Mouse (Mus musculus): ENCODE results near the gene Afmid. TPM values are rescaled to one million over a fixed set of nuclear protein-coding genes. Genes with fewer than 3 reads are reported as not detected.

The Afmid gene
- polyA plus RNA-seq, 1 experiment from 2014 or later = 34.4 TPM

GRCm38 (mm10) chr11:117840910-117841309, 15.2 kb downstream of the Afmid start:
- WGBS (ENCODE audit: insufficient replicate concordance) = 61% methylated on average over 1 of the region's 1 CpGs
- H3K9ac ChIP-seq (replicated peaks) = 0 out of 2 replicates have a peak overlapping the region, but pooled peaks have one; percentile 11
- no peak for TF ChIP-seq EP300 (IDR thresholded peaks at IDR 0.05; ENCODE audit: low read depth)
- no peak for TF ChIP-seq CTCF (IDR thresholded peaks at IDR 0.05; ENCODE audit: low read depth)
- DNase-seq (no peak), ATAC-seq (no peak)
- no peak overlapping the region for H3K4me3 ChIP-seq (ENCODE audit: low read depth, low read length)
- no peak overlapping the region for H3K4me2 ChIP-seq (ENCODE audit: low read depth, low read length)
- H3K27me3 ChIP-seq (ENCODE audit: insufficient read depth, low read length) = no peaks in the 10 kb centered on the region
- H3K9me3 ChIP-seq (ENCODE audit: low read length) = no peaks in the 10 kb centered on the region
- peak overlapping the region; percentile 94; the same call in 1 of the 2 replicates for H3K27ac ChIP-seq (ENCODE audit: low read depth)
- no peaks in the 10 kb centered on the region for H3K36me3 ChIP-seq (replicated peaks; ENCODE audit: insufficient read depth, low read length)
- H3K4me1 ChIP-seq (ENCODE audit: insufficient read depth) = peaks cover 59% of the 10 kb centered on the region

GRCm38 (mm10) chr11:117843434-117843833, 17.7 kb downstream of the Afmid start:
- no peak overlapping the region for H3K27ac ChIP-seq (ENCODE audit: low read depth)
- no peak overlapping the region for H3K4me3 ChIP-seq (ENCODE audit: low read depth, low read length)
- WGBS (ENCODE audit: insufficient replicate concordance) = 88% methylated on average over 2 of the region's 2 CpGs
- no peaks in the 10 kb centered on the region for H3K27me3 ChIP-seq (ENCODE audit: insufficient read depth, low read length)
- H3K9ac ChIP-seq (replicated peaks) = no peak overlapping the region
- H3K4me2 ChIP-seq (ENCODE audit: low read depth, low read length) = no peak overlapping the region
- no peak for DNase-seq
- no peaks in the 10 kb centered on the region for H3K36me3 ChIP-seq (replicated peaks; ENCODE audit: insufficient read depth, low read length)
- no peaks in the 10 kb centered on the region for H3K9me3 ChIP-seq (ENCODE audit: low read length)
- no peak for TF ChIP-seq EP300 (IDR thresholded peaks at IDR 0.05; ENCODE audit: low read depth)
- no peak for TF ChIP-seq CTCF (IDR thresholded peaks at IDR 0.05; ENCODE audit: low read depth)
- H3K4me1 ChIP-seq (ENCODE audit: insufficient read depth) = peaks cover 58% of the 10 kb centered on the region
- no peak for ATAC-seq

GRCm38 (mm10) chr11:117844997-117845396, 19.3 kb downstream of the Afmid start:
- peak overlapping the region; percentile 92 for H3K27ac ChIP-seq (ENCODE audit: low read depth)
- peak; percentile 55 for DNase-seq
- H3K27me3 ChIP-seq (ENCODE audit: insufficient read depth, low read length) = no peaks in the 10 kb centered on the region
- H3K4me3 ChIP-seq (ENCODE audit: low read depth, low read length) = no peak overlapping the region
- H3K36me3 ChIP-seq (replicated peaks; ENCODE audit: insufficient read depth, low read length) = no peaks in the 10 kb centered on the region
- no peaks in the 10 kb centered on the region for H3K9me3 ChIP-seq (ENCODE audit: low read length)
- ATAC-seq = peak; percentile 53
- no peak overlapping the region for H3K4me2 ChIP-seq (ENCODE audit: low read depth, low read length)
- H3K9ac ChIP-seq (replicated peaks) = no peak overlapping the region; the same call in 1 of the 2 replicates
- peaks cover 46% of the 10 kb centered on the region for H3K4me1 ChIP-seq (ENCODE audit: insufficient read depth)
- WGBS (ENCODE audit: insufficient replicate concordance) = 57% methylated on average over 2 of the region's 2 CpGs
- TF ChIP-seq CTCF (IDR thresholded peaks at IDR 0.05; ENCODE audit: low read depth) = no peak
- TF ChIP-seq EP300 (IDR thresholded peaks at IDR 0.05; ENCODE audit: low read depth) = peak; percentile 50

GRCm38 (mm10) chr11:117845651-117846050, 19.9 kb downstream of the Afmid start:
- Histone ChIP-seq H3K4me2 (ENCODE audit: low read depth, low read length) (no peak overlapping the region), H3K36me3 (replicated peaks; ENCODE audit: insufficient read depth, low read length) (no peaks in the 10 kb centered on the region), H3K27ac (ENCODE audit: low read depth) (peak overlapping the region; percentile 92), H3K4me3 (ENCODE audit: low read depth, low read length) (no peak overlapping the region), H3K4me1 (ENCODE audit: insufficient read depth) (peaks cover 44% of the 10 kb centered on the region), H3K27me3 (ENCODE audit: insufficient read depth, low read length) (no peaks in the 10 kb centered on the region), H3K9ac (replicated peaks) (no peak overlapping the region), H3K9me3 (ENCODE audit: low read length) (no peaks in the 10 kb centered on the region)
- DNase-seq (no peak), ATAC-seq (peak; percentile 28)
- TF ChIP-seq CTCF (IDR thresholded peaks at IDR 0.05; ENCODE audit: low read depth) (no peak), EP300 (IDR thresholded peaks at IDR 0.05; ENCODE audit: low read depth) (no peak; the same call in 1 of the 2 replicates)
- 70% methylated on average over 2 of the region's 2 CpGs for WGBS (ENCODE audit: insufficient replicate concordance)

GRCm38 (mm10) chr11:117846640-117847039, 20.9 kb downstream of the Afmid start:
- Histone ChIP-seq H3K27me3 (ENCODE audit: insufficient read depth, low read length) (no peaks in the 10 kb centered on the region), H3K9me3 (ENCODE audit: low read length) (no peaks in the 10 kb centered on the region), H3K4me3 (ENCODE audit: low read depth, low read length) (no peak overlapping the region), H3K27ac (ENCODE audit: low read depth) (peak overlapping the region; percentile 92), H3K9ac (replicated peaks) (no peak overlapping the region), H3K4me2 (ENCODE audit: low read depth, low read length) (no peak overlapping the region), H3K36me3 (replicated peaks; ENCODE audit: insufficient read depth, low read length) (peaks cover 6% of the 10 kb centered on the region; the same call in 1 of the 2 replicates), H3K4me1 (ENCODE audit: insufficient read depth) (peaks cover 40% of the 10 kb centered on the region)
- peak; percentile 60 for DNase-seq
- TF ChIP-seq CTCF (IDR thresholded peaks at IDR 0.05; ENCODE audit: low read depth) (peak; percentile 64), EP300 (IDR thresholded peaks at IDR 0.05; ENCODE audit: low read depth) (peak; percentile 79)
- 42% methylated on average over 5 of the region's 5 CpGs for WGBS (ENCODE audit: insufficient replicate concordance)
- ATAC-seq = peak; percentile 64

GRCm38 (mm10) chr11:117847593-117848215, 22.0 kb downstream of the Afmid start:
- ATAC-seq = no peak
- no peaks in the 10 kb centered on the region for H3K27me3 ChIP-seq (ENCODE audit: insufficient read depth, low read length)
- no peaks in the 10 kb centered on the region for H3K9me3 ChIP-seq (ENCODE audit: low read length)
- H3K4me1 ChIP-seq (ENCODE audit: insufficient read depth) = peaks cover 36% of the 10 kb centered on the region
- TF ChIP-seq CTCF (IDR thresholded peaks at IDR 0.05; ENCODE audit: low read depth) = no peak
- no peak for TF ChIP-seq EP300 (IDR thresholded peaks at IDR 0.05; ENCODE audit: low read depth)
- peak overlapping the region; percentile 92 for H3K4me2 ChIP-seq (ENCODE audit: low read depth, low read length)
- H3K4me3 ChIP-seq (ENCODE audit: low read depth, low read length) = peak overlapping the region; percentile 65
- no peak for DNase-seq
- H3K27ac ChIP-seq (ENCODE audit: low read depth) = peak overlapping the region; percentile 92
- 60% methylated on average over 7 of the region's 7 CpGs for WGBS (ENCODE audit: insufficient replicate concordance)
- peak overlapping the region; percentile 83 for H3K9ac ChIP-seq (replicated peaks)
- peaks cover 16% of the 10 kb centered on the region for H3K36me3 ChIP-seq (replicated peaks; ENCODE audit: insufficient read depth, low read length)

All from liver, postnatal 0 days (tissue).